Mouse (Mus musculus) fibroblast of lung, adult 2 months (primary cell): ENCODE data around the gene Parp3.

Experiments
- DNase-seq: peaks from one replicate; pipeline ENCODE4 v3.0.0-alpha.2; 2011; ENCODE audit warnings: low read depth

Gene Parp3

GRCm38 (mm10) chr9:106421865-106422160, 54.9 kb downstream of the Parp3 start:
- DNase-seq = no peak

GRCm38 (mm10) chr9:106421033-106421864, 55.5 kb downstream of the Parp3 start:
- no peak for DNase-seq

GRCm38 (mm10) chr9:106420608-106421007, 56.1 kb downstream of the Parp3 start:
- DNase-seq = no peak
